Mouse (Mus musculus): Measurements from ENCODE around the gene Col4a5. TPM values are rescaled to one million over a fixed set of nuclear protein-coding genes. Genes with fewer than 3 reads are reported as not detected.
A peak's percentile ranks its signal among the peaks of the same experiment; 100 is the strongest.

The Col4a5 gene
- polyA plus RNA-seq (2015; fragmentation: Nextera tagmentation; extraction: Ambion mirVana), result 19.9 and 22.6 TPM in 2 replicates

DNA sequence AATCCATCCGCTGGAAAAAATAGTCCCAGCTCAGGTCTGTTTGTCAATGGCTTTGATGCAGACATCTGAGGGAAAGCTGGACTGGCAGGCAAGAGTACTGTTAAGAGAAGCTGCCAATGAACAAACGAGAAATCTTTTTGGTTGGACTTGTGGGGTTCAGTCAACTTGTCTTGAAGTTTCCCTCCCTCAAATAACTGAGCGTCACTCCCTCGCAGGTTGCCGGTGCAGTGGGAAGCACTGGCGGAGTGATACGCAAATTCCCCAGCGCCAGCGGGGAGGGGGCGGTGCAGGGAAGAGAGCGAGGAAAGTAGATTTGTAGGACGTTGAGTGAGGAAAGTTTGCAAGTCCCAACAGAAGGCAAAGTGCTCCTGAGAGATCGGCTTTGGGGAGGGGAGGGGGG, at the start of gene Col4a5:
Col4a5 (plus strand) TSS at position 276 of the 400 bp plus-strand sequence.
- peak; percentile 94 for ATAC-seq (replicated peaks; ENCODE audit: low FRiP score)
- 9% methylated on average over 13 of the region's 13 CpGs for WGBS

DNA sequence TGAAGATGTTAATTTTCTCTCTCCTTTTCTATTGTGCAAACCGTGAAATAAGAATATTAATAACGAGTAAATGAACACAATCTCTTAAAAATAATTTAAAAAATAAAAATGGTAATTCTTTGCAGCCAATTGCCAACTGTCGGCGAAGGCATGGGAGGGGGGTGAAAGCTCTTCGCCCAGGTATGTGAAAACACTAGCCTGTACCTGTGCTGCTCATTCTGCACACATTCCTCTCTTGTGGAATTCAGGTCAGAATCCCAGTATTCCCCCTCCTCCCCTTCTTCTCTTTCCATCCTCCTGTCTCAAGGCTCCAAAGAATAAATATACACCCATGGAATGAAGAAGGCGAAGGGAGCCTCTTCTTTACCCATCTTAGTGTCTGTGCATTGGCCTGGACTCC, 38.4 kb upstream of the Col4a5 start:
- no peak for ATAC-seq (replicated peaks; ENCODE audit: low FRiP score)
- WGBS, result 89% methylated on average over 6 of the region's 6 CpGs
- Histone ChIP-seq H3K9ac (no peak overlapping the region), H3K4me3 (replicated peaks) (no peak overlapping the region), H3K9me3 (replicated peaks) (no peaks in the 10 kb centered on the region), H3K27me3 (peaks cover 37% of the 10 kb centered on the region), H3K27ac (no peak overlapping the region), H3K4me2 (no peak overlapping the region), H3K4me1 (no peaks in the 10 kb centered on the region), H3K36me3 (no peaks in the 10 kb centered on the region)

More for the DNA sequence above, at the start of gene Col4a5:
- Histone ChIP-seq H3K27me3 (peaks cover 32% of the 10 kb centered on the region), H3K9ac (peak within 1 kb of the TSS; percentile 36), H3K27ac (peak within 1 kb of the TSS; percentile 75), H3K4me1 (peaks cover 3% of the 10 kb centered on the region; the same call in 1 of the 2 replicates), H3K9me3 (replicated peaks) (no peaks in the 10 kb centered on the region), H3K36me3 (no peaks in the 10 kb centered on the region), H3K4me2 (peak within 1 kb of the TSS; percentile 62), H3K4me3 (replicated peaks) (peak within 1 kb of the TSS; percentile 52)

DNA sequence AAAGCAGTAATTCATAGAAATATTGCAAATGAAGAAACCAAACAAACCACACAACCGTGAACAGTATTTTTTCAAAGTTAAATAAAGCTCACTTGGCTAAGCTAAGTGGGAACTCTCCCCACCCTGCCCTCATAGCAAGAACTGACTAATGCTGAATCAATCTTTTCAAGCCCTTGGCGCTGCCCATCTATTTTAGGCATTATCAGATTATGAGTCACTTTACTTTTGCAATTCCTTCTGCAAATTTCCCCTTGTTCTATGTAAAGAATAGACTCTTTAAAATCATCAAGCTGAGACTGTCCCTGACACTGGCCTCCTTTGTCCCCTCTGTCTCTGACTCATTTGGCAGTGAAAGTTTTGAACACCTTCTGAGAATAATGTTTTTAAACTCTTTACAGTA, 35.8 kb upstream of the Col4a5 start:
- Histone ChIP-seq H3K27me3 (peaks cover 31% of the 10 kb centered on the region), H3K4me1 (no peaks in the 10 kb centered on the region), H3K9me3 (replicated peaks) (no peaks in the 10 kb centered on the region), H3K27ac (no peak overlapping the region), H3K4me3 (replicated peaks) (no peak overlapping the region), H3K36me3 (no peaks in the 10 kb centered on the region), H3K4me2 (no peak overlapping the region), H3K9ac (no peak overlapping the region)
- 57% methylated on average over 2 of the region's 2 CpGs for WGBS
- ATAC-seq (replicated peaks; ENCODE audit: low FRiP score), result no peak

DNA sequence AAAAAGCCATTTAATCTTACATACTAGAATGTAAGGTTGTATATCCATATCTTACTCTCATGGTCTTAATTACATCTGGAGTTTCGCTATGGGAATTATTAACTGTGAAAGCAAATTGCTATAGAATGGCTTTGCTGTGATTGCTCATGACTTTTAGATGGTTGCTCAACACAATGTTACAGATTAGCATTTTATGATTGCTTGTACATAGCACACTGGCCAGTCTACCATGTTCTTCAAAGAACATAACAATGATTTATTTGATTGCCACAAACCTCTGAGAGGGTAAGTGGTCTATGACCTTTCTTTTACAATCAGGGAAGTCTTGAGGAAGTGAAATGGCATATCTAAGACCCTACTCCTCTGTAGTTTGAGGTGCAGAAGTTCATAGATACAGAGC, 27.2 kb upstream of the Col4a5 start:
- ATAC-seq (replicated peaks; ENCODE audit: low FRiP score), result no peak
- Histone ChIP-seq H3K4me1 (no peaks in the 10 kb centered on the region), H3K4me2 (no peak overlapping the region), H3K27ac (no peak overlapping the region), H3K27me3 (peaks cover 38% of the 10 kb centered on the region), H3K9me3 (replicated peaks) (no peaks in the 10 kb centered on the region), H3K4me3 (replicated peaks) (no peak overlapping the region), H3K36me3 (no peaks in the 10 kb centered on the region), H3K9ac (no peak overlapping the region)
- 83% methylated on average over 1 of the region's 1 CpGs for WGBS

DNA sequence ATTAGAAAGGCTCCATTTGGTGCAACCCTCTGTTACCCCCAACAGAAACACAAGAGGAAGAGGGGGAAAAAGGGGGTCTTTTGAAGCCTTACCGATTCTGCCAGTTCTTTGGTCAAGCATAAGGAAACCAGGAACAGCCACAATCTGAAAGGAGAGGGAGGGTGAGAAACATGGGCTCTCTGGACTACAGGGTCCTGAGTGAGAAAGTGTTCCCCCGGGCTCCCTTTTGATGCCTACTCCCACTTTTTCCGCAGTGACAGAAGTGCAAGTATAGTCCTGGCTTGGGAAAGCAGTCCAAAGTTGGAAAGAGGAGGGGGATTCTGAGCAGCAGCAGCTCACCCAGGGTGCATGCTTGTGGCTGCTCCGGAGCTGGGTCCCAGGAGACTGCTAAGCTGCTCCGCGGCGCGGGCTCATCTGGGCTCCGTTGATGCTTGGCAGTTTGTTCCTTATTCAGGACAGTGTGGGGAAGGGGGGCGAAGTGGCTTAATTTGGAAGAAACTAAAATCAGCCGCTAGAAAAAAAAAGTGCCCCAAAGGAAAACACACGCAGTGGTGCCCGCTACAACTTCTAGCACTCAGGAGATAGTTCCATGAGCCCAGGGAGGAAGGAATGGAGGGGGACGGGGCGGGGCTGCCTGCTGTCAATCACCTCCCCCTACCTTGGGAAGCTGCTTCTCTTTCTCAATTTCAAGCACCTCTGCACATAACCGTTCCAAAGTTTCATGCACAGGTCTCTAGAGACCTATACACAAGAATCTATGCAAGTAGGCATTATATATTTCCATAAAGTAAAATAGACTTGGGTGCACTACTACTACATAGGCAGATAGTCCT, 1.5 kb upstream of the Col4a5 start, which contains the start of gene Col4a6:
Col4a6 (minus strand) TSS at position 607 of the 833 bp plus-strand sequence.
- H3K4me2 ChIP-seq, result peak within 1 kb of the TSS; percentile 62
- 17% methylated on average over 16 of the region's 16 CpGs for WGBS
- H3K9me3 ChIP-seq (replicated peaks), result no peaks in the 10 kb centered on the region
- H3K9ac ChIP-seq, result no peak within 1 kb of the TSS; the same call in 1 of the 2 replicates
- peak; percentile 58 for ATAC-seq (replicated peaks; ENCODE audit: low FRiP score)
- no peaks in the 10 kb centered on the region for H3K36me3 ChIP-seq
- peaks cover 3% of the 10 kb centered on the region; the same call in 1 of the 2 replicates for H3K4me1 ChIP-seq
- peaks cover 32% of the 10 kb centered on the region for H3K27me3 ChIP-seq
- H3K27ac ChIP-seq, result peak within 1 kb of the TSS; percentile 75; the same call in 1 of the 2 replicates
- peak within 1 kb of the TSS; percentile 52 for H3K4me3 ChIP-seq (replicated peaks)

DNA sequence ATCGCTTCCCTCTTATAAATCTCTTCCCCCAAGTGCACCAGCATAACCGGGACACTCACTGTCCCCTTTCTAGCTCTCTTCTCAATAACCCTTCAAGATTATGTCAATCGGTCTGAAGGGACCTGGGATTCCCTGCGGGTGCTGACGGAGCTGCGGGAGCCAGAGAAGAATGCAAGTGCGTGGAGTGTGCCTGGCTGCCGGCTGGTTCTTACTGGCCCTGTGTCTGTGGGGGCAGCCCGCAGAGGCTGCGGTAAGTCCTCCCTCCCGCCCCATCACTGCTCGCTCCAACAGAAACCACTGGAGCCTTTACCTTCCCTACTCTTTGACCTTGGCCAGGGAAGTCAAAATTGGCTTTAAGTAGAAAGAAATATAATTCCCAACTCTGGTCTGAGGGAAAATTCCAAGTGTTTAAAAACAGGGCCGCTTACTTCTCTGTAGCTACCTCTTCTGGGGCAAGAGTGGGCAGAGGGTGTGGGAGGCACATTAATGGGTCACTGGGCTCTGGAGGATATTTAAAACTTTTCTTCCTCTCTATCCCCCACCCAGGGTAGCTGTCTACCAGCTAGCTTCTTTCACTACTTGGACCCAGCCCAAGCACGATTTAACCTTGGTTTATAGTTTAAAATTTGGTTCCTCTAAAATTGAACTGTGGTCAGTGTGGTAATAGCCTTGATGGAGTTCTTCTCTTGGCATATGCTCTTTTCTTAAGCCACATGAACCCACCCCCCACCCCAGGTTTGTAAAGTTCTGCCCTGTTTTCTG, 562 bp downstream of the Col4a5 start:
- peaks cover 3% of the 10 kb centered on the region; the same call in 1 of the 2 replicates for H3K4me1 ChIP-seq
- no peaks in the 10 kb centered on the region for H3K9me3 ChIP-seq (replicated peaks)
- WGBS, result 22% methylated on average over 14 of the region's 14 CpGs
- peak; percentile 81 for ATAC-seq (replicated peaks; ENCODE audit: low FRiP score)
- H3K27ac ChIP-seq, result peak overlapping the region; percentile 75
- peaks cover 30% of the 10 kb centered on the region for H3K27me3 ChIP-seq
- H3K9ac ChIP-seq, result peak overlapping the region; percentile 36
- peak overlapping the region; percentile 62 for H3K4me2 ChIP-seq
- peak overlapping the region; percentile 52 for H3K4me3 ChIP-seq (replicated peaks)
- H3K36me3 ChIP-seq, result no peaks in the 10 kb centered on the region

GRCm38 (mm10) chrX:141494545-141494944, 19.4 kb downstream of the Col4a5 start:
- H3K9me3 ChIP-seq (replicated peaks), result no peaks in the 10 kb centered on the region
- 64% methylated on average over 4 of the region's 4 CpGs for WGBS
- no peaks in the 10 kb centered on the region for H3K4me1 ChIP-seq
- no peak overlapping the region for H3K27ac ChIP-seq
- H3K4me2 ChIP-seq, result no peak overlapping the region
- no peak overlapping the region for H3K4me3 ChIP-seq (replicated peaks)
- no peak overlapping the region for H3K9ac ChIP-seq
- no peaks in the 10 kb centered on the region for H3K36me3 ChIP-seq
- peaks cover 15% of the 10 kb centered on the region for H3K27me3 ChIP-seq
- no peak for ATAC-seq (replicated peaks; ENCODE audit: low FRiP score)

GRCm38 (mm10) chrX:141503125-141503524, 27.9 kb downstream of the Col4a5 start:
- no peaks in the 10 kb centered on the region for H3K36me3 ChIP-seq
- 85% methylated on average over 1 of the region's 1 CpGs for WGBS
- H3K27me3 ChIP-seq, result peaks cover 8% of the 10 kb centered on the region; the same call in 1 of the 2 replicates
- H3K9ac ChIP-seq, result no peak overlapping the region
- no peaks in the 10 kb centered on the region for H3K4me1 ChIP-seq
- H3K4me3 ChIP-seq (replicated peaks), result no peak overlapping the region
- no peak overlapping the region for H3K4me2 ChIP-seq
- no peak for ATAC-seq (replicated peaks; ENCODE audit: low FRiP score)
- H3K27ac ChIP-seq, result no peak overlapping the region
- no peaks in the 10 kb centered on the region for H3K9me3 ChIP-seq (replicated peaks)

DNA sequence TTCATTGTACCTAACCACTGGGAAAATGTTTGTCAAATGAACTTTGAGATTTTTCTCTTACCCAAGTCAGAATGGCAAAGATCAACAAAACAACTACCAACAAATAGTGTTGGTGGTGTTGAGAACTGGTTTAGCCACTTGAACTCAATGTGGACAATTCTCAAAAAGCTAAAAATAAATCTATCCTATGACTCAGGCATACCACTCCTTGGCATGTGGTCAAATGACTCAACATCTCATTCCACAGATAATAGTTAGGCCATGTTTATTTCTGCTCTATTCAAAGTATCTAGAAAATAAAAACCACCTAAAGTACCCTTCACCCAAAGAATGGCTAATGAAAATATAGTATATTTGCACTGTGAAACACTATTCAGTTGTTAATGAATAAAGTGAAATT, 58.3 kb downstream of the Col4a5 start:
- H3K4me2 ChIP-seq, result no peak overlapping the region
- H3K36me3 ChIP-seq, result no peaks in the 10 kb centered on the region
- no peaks in the 10 kb centered on the region for H3K4me1 ChIP-seq
- no peak for ATAC-seq (replicated peaks; ENCODE audit: low FRiP score)
- no peaks in the 10 kb centered on the region for H3K9me3 ChIP-seq (replicated peaks)
- no peak overlapping the region for H3K4me3 ChIP-seq (replicated peaks)
- no peak overlapping the region for H3K27ac ChIP-seq
- no peaks in the 10 kb centered on the region for H3K27me3 ChIP-seq
- no peak overlapping the region for H3K9ac ChIP-seq

DNA sequence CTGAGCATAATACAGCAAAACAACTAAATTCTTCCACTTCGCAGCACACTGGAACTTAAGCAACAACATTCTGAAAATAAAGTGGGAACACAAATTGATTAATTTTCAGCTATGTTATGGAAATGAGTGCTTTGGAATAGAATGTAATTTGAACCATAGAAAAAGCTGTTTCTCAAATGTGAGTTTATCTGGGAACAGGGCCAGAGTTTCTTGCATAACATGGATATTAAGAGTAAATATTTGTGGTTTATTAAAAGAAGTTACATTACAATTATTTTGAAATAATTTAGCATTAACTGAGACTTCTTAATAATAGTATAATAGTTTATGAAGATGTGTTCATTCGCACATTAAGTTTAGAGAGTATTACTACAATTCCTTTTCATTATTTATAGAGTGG, 72.3 kb downstream of the Col4a5 start:
- Histone ChIP-seq H3K27ac (no peak overlapping the region), H3K4me3 (replicated peaks) (no peak overlapping the region), H3K36me3 (no peaks in the 10 kb centered on the region), H3K9ac (no peak overlapping the region), H3K4me1 (no peaks in the 10 kb centered on the region), H3K9me3 (replicated peaks) (no peaks in the 10 kb centered on the region), H3K27me3 (0 out of 2 replicates have a peak, but pooled peaks cover 2% of the 10 kb centered on the region), H3K4me2 (no peak overlapping the region)
- 86% methylated on average over 2 of the region's 2 CpGs for WGBS
- ATAC-seq (replicated peaks; ENCODE audit: low FRiP score), result no peak

DNA sequence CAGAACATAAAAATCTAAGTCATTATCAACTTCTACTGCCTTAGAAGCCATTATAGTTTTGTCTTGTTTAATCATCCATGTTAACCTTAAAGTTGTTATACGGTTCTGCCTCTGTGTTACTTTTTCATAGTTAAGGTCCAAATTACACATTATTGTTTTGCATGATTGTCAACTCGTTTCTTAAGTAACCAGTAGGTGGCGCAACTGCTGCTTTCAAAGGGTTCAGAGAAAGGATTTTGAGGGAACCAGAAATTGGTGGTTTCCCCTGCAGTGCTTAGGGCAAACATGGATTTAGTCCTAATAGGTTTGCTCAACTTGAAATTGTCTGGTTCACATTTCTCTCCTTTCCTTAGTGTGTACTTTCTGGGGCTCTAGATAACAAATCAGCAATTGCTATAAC, 115.1 kb downstream of the Col4a5 start:
- H3K27ac ChIP-seq, result no peak overlapping the region
- H3K27me3 ChIP-seq, result peaks cover 8% of the 10 kb centered on the region; the same call in 1 of the 2 replicates
- H3K4me2 ChIP-seq, result no peak overlapping the region
- H3K4me1 ChIP-seq, result no peaks in the 10 kb centered on the region
- ATAC-seq (replicated peaks; ENCODE audit: low FRiP score), result no peak
- WGBS, result 33% methylated on average over 3 of the region's 3 CpGs
- no peak overlapping the region for H3K9ac ChIP-seq
- no peaks in the 10 kb centered on the region for H3K36me3 ChIP-seq
- H3K4me3 ChIP-seq (replicated peaks), result no peak overlapping the region
- no peaks in the 10 kb centered on the region for H3K9me3 ChIP-seq (replicated peaks)

DNA sequence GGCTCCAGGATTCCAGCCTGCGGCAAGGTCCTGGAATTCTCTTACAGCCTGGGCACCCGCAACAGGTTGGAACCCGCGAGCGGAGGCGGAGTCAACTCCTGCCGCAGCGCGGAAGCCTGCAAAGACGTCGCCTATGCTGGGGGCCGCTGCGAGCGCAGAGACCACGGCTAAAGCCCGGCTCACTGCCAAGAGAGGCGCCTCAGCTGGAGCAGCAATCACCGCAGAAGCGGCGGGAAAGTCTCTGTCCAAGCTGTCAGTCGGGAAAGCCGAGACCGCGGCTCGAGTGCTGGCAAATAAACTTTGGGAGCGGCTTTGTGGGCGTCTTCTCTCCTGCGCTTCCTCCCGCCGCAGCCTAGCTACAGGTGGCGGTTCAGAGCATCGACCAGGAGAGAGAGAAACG, 246.5 kb downstream of the Col4a5 start:
- Histone ChIP-seq H3K27ac (no peak overlapping the region), H3K27me3 (peaks cover 82% of the 10 kb centered on the region), H3K9ac (no peak overlapping the region), H3K4me3 (replicated peaks) (peak overlapping the region; percentile 43), H3K9me3 (replicated peaks) (no peaks in the 10 kb centered on the region), H3K4me1 (peaks cover 18% of the 10 kb centered on the region; the same call in 1 of the 2 replicates), H3K4me2 (peak overlapping the region; percentile 65), H3K36me3 (no peaks in the 10 kb centered on the region)
- 0 out of 2 replicates have a peak, but pooled peaks have one; percentile 23 for ATAC-seq (replicated peaks; ENCODE audit: low FRiP score)
- 20% methylated on average over 33 of the region's 33 CpGs for WGBS

Measured in kidney, embryonic 15.5 days (tissue).